Mouse (Mus musculus): ENCODE measurements at regions not wholly inside any gene's neighbourhood (a gene's known extent, or its start where the extent isn't known, plus 50 kb on each side); places are given as distances from the start of the nearest gene placed in this dataset.
A peak's percentile ranks its signal among the peaks of the same experiment; 100 is the strongest.

- Histone ChIP-seq H3K36me3 (ENCODE audit: insufficient read depth) (no peaks in the 10 kb centered on the region), H3K4me3 (ENCODE audit: low read depth, low read length) (no peak overlapping the region), H3K9ac (no peak overlapping the region), H3K4me2 (no peak overlapping the region), H3K27ac (ENCODE audit: low read depth) (no peak overlapping the region), H3K27me3 (ENCODE audit: insufficient read depth, low read length) (no peaks in the 10 kb centered on the region), H3K4me1 (ENCODE audit: insufficient read depth) (peaks cover 10% of the 10 kb centered on the region), H3K9me3 (ENCODE audit: low read depth, low read length) (no peaks in the 10 kb centered on the region)
- ATAC-seq (ENCODE audit: insufficient read depth) (no peak), DNase-seq (peak; percentile 26)
- WGBS: 75% methylated on average over 4 of the region's 4 CpGs
- no peak for TF ChIP-seq CTCF (IDR thresholded peaks at IDR 0.05; ENCODE audit: low read depth)
Measured at GRCm38 (mm10) chr1:186228396-186228795, 111.3 kb upstream of the Lyplal1 start.

DNA sequence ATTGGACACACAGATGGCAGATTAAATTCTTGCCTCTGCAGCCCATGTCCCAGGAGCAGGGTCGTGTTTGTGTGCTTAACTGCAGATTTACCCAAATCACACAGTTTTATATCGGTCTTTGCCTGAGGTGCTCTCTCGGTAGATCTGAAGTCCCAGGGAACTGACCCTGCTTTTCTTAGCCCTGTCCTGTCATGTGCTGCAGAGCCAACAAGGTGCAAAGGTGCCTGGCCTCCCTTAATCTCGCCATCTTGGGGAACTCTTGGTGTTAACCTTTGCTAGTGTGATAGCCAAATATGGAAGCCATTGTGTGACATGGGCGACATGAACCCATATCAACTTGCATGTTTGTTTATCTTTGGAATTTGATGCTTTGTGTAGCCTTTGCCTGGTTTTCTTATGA is 107.1 kb upstream of the Lyplal1 start:
- ATAC-seq (ENCODE audit: insufficient read depth) (no peak), DNase-seq (peak; percentile 30)
- H3K27me3 ChIP-seq (ENCODE audit: insufficient read depth, low read length): no peaks in the 10 kb centered on the region

DNA sequence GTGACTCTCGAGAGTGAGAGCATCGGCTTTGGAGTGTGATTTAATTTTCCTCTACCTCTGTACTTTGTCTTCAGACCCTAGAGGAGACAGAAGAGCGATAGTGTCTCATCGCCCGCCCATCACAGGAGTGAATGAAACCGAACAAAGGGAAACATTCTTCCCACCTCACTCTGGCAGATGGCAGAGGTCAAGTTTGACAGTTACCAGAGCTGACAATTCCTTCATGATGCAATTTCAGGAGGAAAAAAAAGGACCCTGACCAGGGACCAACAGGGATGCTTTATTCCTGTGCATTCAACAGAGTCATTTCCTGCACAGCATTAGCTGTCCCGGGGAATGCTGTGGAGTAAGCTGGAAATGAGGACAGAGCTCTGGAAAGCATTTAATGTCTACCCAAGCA is 106.3 kb upstream of the Lyplal1 start:
- Histone ChIP-seq H3K9me3 (ENCODE audit: low read depth, low read length) (no peaks in the 10 kb centered on the region), H3K4me3 (ENCODE audit: low read depth, low read length) (no peak overlapping the region), H3K4me1 (ENCODE audit: insufficient read depth) (peaks cover 12% of the 10 kb centered on the region), H3K27ac (ENCODE audit: low read depth) (peak overlapping the region; percentile 14), H3K27me3 (ENCODE audit: insufficient read depth, low read length) (no peaks in the 10 kb centered on the region), H3K36me3 (ENCODE audit: insufficient read depth) (no peaks in the 10 kb centered on the region), H3K9ac (no peak overlapping the region), H3K4me2 (no peak overlapping the region)
- no peak for TF ChIP-seq CTCF (IDR thresholded peaks at IDR 0.05; ENCODE audit: low read depth)
- ATAC-seq (ENCODE audit: insufficient read depth) (0 out of 2 replicates have a peak, but pooled peaks have one; percentile 28), DNase-seq (peak; percentile 40)
- WGBS: 42% methylated on average over 7 of the region's 7 CpGs

More for the DNA sequence above, 107.1 kb upstream of the Lyplal1 start:
- Histone ChIP-seq H3K4me3 (ENCODE audit: low read depth, low read length) (no peak overlapping the region), H3K4me2 (no peak overlapping the region), H3K36me3 (ENCODE audit: insufficient read depth) (no peaks in the 10 kb centered on the region), H3K9ac (no peak overlapping the region), H3K4me1 (ENCODE audit: insufficient read depth) (peaks cover 12% of the 10 kb centered on the region), H3K27ac (ENCODE audit: low read depth) (peak overlapping the region; percentile 14), H3K9me3 (ENCODE audit: low read depth, low read length) (no peaks in the 10 kb centered on the region)
- WGBS: 23% methylated on average over 5 of the region's 5 CpGs
- no peak for TF ChIP-seq CTCF (IDR thresholded peaks at IDR 0.05; ENCODE audit: low read depth)

DNA sequence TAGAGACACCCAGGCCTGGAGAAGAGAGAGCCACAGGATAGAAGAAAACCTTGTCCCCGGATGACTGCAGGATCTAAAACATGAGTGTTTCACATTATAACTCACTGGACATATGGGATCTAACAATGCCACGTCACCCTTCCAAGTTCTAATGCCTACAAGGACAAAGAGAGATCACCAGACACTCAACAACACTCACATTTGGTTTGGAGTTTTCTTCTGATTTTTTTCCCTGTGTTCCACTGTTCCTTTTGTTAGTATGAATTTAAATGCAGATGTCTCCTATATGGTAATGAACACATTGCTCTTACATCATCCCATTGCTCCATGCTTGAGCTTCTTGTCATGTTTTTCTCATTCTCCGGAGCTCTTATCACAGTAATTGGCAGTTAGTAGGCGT is 101.9 kb upstream of the Lyplal1 start:
- no peak; the same call in 1 of the 2 replicates for ATAC-seq (ENCODE audit: insufficient read depth)
- Histone ChIP-seq H3K4me2 (no peak overlapping the region), H3K36me3 (ENCODE audit: insufficient read depth) (no peaks in the 10 kb centered on the region), H3K4me1 (ENCODE audit: insufficient read depth) (peaks cover 8% of the 10 kb centered on the region), H3K4me3 (ENCODE audit: low read depth, low read length) (no peak overlapping the region), H3K27me3 (ENCODE audit: insufficient read depth, low read length) (no peaks in the 10 kb centered on the region), H3K9ac (no peak overlapping the region), H3K27ac (ENCODE audit: low read depth) (no peak overlapping the region), H3K9me3 (ENCODE audit: low read depth, low read length) (peaks cover 3% of the 10 kb centered on the region; the same call in 1 of the 2 replicates)
- peak; percentile 75 for DNase-seq
- 56% methylated on average over 4 of the region's 4 CpGs for WGBS
- no peak for TF ChIP-seq CTCF (IDR thresholded peaks at IDR 0.05; ENCODE audit: low read depth)

GRCm38 (mm10) chr1:186217198-186217597 is 100.1 kb upstream of the Lyplal1 start:
- no peaks in the 10 kb centered on the region for H3K36me3 ChIP-seq (ENCODE audit: insufficient read depth)
- ATAC-seq (ENCODE audit: insufficient read depth): no peak
- no peaks in the 10 kb centered on the region for H3K4me1 ChIP-seq (ENCODE audit: insufficient read depth)
- no peaks in the 10 kb centered on the region for H3K27me3 ChIP-seq (ENCODE audit: insufficient read depth, low read length)
- no peak for TF ChIP-seq CTCF (IDR thresholded peaks at IDR 0.05; ENCODE audit: low read depth)
- no peak overlapping the region for H3K9ac ChIP-seq
- no peak overlapping the region for H3K27ac ChIP-seq (ENCODE audit: low read depth)
- H3K4me3 ChIP-seq (ENCODE audit: low read depth, low read length): no peak overlapping the region
- WGBS: 21% methylated on average over 3 of the region's 3 CpGs
- peaks cover 3% of the 10 kb centered on the region; the same call in 1 of the 2 replicates for H3K9me3 ChIP-seq (ENCODE audit: low read depth, low read length)
- DNase-seq: no peak
- H3K4me2 ChIP-seq: no peak overlapping the region

DNA sequence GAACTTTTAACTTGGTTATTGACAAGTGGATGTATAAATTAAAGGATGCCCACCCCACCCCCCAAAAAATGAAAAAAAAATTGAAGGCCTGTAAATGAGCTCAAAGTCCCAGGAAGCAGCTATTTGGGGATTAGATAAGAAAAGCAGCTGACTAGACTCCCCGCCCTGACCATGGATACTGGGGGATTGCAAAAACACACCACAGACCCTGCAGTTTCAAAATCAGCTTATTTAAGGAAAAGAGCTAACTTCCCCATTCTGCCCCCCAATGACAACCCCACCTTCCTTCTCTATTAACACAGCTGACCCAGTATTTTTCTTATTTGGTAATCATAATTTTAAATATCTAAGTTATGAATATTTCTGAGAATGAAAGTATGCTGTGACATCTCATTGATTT is 87.0 kb upstream of the Lyplal1 start:
- H3K27me3 ChIP-seq (ENCODE audit: insufficient read depth, low read length): no peaks in the 10 kb centered on the region
- no peaks in the 10 kb centered on the region for H3K36me3 ChIP-seq (ENCODE audit: insufficient read depth)
- ATAC-seq (ENCODE audit: insufficient read depth) (no peak), DNase-seq (no peak)
- no peak overlapping the region for H3K4me2 ChIP-seq
- WGBS: 81% methylated on average over 1 of the region's 1 CpGs
- no peak for TF ChIP-seq CTCF (IDR thresholded peaks at IDR 0.05; ENCODE audit: low read depth)
- no peaks in the 10 kb centered on the region for H3K4me1 ChIP-seq (ENCODE audit: insufficient read depth)
- no peak overlapping the region for H3K4me3 ChIP-seq (ENCODE audit: low read depth, low read length)
- H3K27ac ChIP-seq (ENCODE audit: low read depth): no peak overlapping the region
- no peak overlapping the region for H3K9ac ChIP-seq
- H3K9me3 ChIP-seq (ENCODE audit: low read depth, low read length): no peaks in the 10 kb centered on the region

DNA sequence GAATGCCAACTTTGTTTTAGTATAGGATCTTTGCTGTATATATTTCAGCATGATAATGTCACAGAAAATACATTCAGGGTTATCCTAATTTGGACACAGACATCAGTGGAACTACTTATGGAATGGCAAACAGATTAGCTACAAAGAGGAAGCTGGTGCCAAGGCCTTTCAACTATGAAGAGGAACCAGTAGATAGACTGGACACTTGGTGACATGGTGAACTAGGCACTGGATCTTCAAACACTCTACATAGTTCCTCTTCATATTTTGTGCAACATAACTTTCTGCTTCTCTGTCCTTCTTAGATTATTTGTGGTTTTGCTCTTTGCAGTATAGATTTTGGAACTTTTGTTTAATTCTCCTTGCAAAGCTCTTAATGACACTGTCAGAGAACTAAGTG is 85.4 kb upstream of the Lyplal1 start:
- no peaks in the 10 kb centered on the region for H3K36me3 ChIP-seq (ENCODE audit: insufficient read depth)
- no peak overlapping the region for H3K4me3 ChIP-seq (ENCODE audit: low read depth, low read length)
- H3K27ac ChIP-seq (ENCODE audit: low read depth): no peak overlapping the region
- no peak for TF ChIP-seq CTCF (IDR thresholded peaks at IDR 0.05; ENCODE audit: low read depth)
- no peak for ATAC-seq (ENCODE audit: insufficient read depth)
- H3K4me2 ChIP-seq: no peak overlapping the region
- no peaks in the 10 kb centered on the region for H3K9me3 ChIP-seq (ENCODE audit: low read depth, low read length)
- H3K27me3 ChIP-seq (ENCODE audit: insufficient read depth, low read length): no peaks in the 10 kb centered on the region
- H3K4me1 ChIP-seq (ENCODE audit: insufficient read depth): no peaks in the 10 kb centered on the region
- DNase-seq: no peak
- H3K9ac ChIP-seq: no peak overlapping the region

DNA sequence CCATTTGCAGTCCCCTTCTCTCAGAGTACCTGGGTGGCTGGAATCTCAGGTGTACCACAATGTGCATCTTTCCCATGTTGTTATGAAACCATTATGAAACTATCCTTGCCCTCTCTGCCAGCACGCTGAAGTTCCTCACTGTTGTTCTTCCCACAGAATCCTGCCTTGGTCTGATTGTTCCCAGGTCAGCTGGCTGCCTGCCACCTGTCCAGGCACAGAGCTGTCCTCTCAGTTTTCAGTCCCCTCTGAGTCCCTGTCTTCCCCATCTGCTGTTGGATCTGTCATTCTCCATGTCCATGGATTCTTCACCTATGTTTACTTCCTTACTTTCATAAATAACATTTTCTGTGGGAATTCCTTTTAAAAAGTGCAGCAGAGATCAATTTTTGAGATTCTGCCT is 81.3 kb upstream of the Lyplal1 start:
- no peak for TF ChIP-seq CTCF (IDR thresholded peaks at IDR 0.05; ENCODE audit: low read depth)
- Histone ChIP-seq H3K9ac (no peak overlapping the region), H3K4me3 (ENCODE audit: low read depth, low read length) (no peak overlapping the region), H3K4me1 (ENCODE audit: insufficient read depth) (no peaks in the 10 kb centered on the region), H3K9me3 (ENCODE audit: low read depth, low read length) (no peaks in the 10 kb centered on the region), H3K36me3 (ENCODE audit: insufficient read depth) (no peaks in the 10 kb centered on the region), H3K27me3 (ENCODE audit: insufficient read depth, low read length) (no peaks in the 10 kb centered on the region), H3K27ac (ENCODE audit: low read depth) (no peak overlapping the region), H3K4me2 (no peak overlapping the region)
- no peak for ATAC-seq (ENCODE audit: insufficient read depth)
- WGBS: 69% methylated on average over 1 of the region's 1 CpGs
- DNase-seq: no peak

Data from lung, embryonic 14.5 days (tissue).